Mouse (Mus musculus): ENCODE measurements at regions not wholly inside any gene's neighbourhood (a gene's known extent, or its start where the extent isn't known, plus 50 kb on each side); places are given as distances from the start of the nearest gene placed in this dataset.

- DNase-seq = no peak
- Histone ChIP-seq H3K79me2 (replicated peaks; ENCODE audit: control insufficient read depth, insufficient read depth, low read length) (no peaks in the 10 kb centered on the region), H3K27me3 (ENCODE audit: control insufficient read depth, insufficient read depth, low read length) (no peaks in the 10 kb centered on the region), H3K27ac (no peak overlapping the region), H3K4me1 (ENCODE audit: control insufficient read depth, insufficient read depth, low read length) (no peaks in the 10 kb centered on the region), H3K4me3 (no peak overlapping the region), H3K9ac (ENCODE audit: low read depth, low read length) (no peak overlapping the region), H3K36me3 (ENCODE audit: control insufficient read depth, insufficient read depth, low read length) (no peaks in the 10 kb centered on the region)
- WGBS = 77% methylated on average over 3 of the region's 3 CpGs
- no peak for TF ChIP-seq EP300 (IDR thresholded peaks at IDR 0.05; ENCODE audit: insufficient read depth, low read depth, low read length)
- TF ChIP-seq CTCF (IDR thresholded peaks at IDR 0.05) = no peak
- no peak for TF ChIP-seq POLR2A (IDR thresholded peaks at IDR 0.05; ENCODE audit: insufficient read depth, low read depth, low read length)
- intact Hi-C loops (cut with DNase I) = no loop called here
Measured at GRCm38 (mm10) chr3:150152893-150153292, 1162.5 kb upstream of the Adgrl2 start.

DNA sequence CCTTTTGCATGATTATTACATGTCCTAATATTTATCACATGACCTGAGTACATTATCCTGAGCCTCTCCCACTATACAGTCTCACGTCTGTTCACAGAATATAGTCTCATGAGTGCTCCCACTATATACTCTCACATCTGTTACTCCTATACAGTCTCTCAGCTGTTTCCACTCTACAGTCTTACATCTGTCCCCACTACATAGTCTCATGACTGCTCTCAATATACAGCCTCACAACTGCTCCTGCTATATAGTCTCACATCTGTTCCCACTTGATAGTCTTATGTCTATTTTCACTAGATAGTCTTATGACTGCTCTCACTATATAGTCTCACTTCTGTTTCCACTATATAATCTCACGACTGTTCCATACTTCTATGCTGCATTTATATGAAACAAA is 1195.5 kb upstream of the Adgrl2 start:
- no peak overlapping the region for H3K4me3 ChIP-seq
- intact Hi-C loops (cut with DNase I) = no loop called here

GRCm38 (mm10) chr3:150193132-150193531 is 1202.8 kb upstream of the Adgrl2 start:
- no peak for TF ChIP-seq CTCF (IDR thresholded peaks at IDR 0.05)
- no peak for TF ChIP-seq EP300 (IDR thresholded peaks at IDR 0.05; ENCODE audit: insufficient read depth, low read depth, low read length)
- TF ChIP-seq POLR2A (IDR thresholded peaks at IDR 0.05; ENCODE audit: insufficient read depth, low read depth, low read length) = no peak
- DNase-seq = no peak
- Histone ChIP-seq H3K4me1 (ENCODE audit: control insufficient read depth, insufficient read depth, low read length) (no peaks in the 10 kb centered on the region), H3K36me3 (ENCODE audit: control insufficient read depth, insufficient read depth, low read length) (no peaks in the 10 kb centered on the region), H3K4me3 (no peak overlapping the region), H3K27me3 (ENCODE audit: control insufficient read depth, insufficient read depth, low read length) (no peaks in the 10 kb centered on the region), H3K9ac (ENCODE audit: low read depth, low read length) (no peak overlapping the region), H3K79me2 (replicated peaks; ENCODE audit: control insufficient read depth, insufficient read depth, low read length) (no peaks in the 10 kb centered on the region), H3K27ac (no peak overlapping the region)
- 73% methylated on average over 4 of the region's 4 CpGs for WGBS
- intact Hi-C loops (cut with DNase I) = no loop called here

More for the DNA sequence above, 1195.5 kb upstream of the Adgrl2 start:
- Histone ChIP-seq H3K27me3 (ENCODE audit: control insufficient read depth, insufficient read depth, low read length) (no peaks in the 10 kb centered on the region), H3K9ac (ENCODE audit: low read depth, low read length) (no peak overlapping the region), H3K27ac (no peak overlapping the region), H3K4me1 (ENCODE audit: control insufficient read depth, insufficient read depth, low read length) (no peaks in the 10 kb centered on the region), H3K36me3 (ENCODE audit: control insufficient read depth, insufficient read depth, low read length) (no peaks in the 10 kb centered on the region), H3K79me2 (replicated peaks; ENCODE audit: control insufficient read depth, insufficient read depth, low read length) (no peaks in the 10 kb centered on the region)
- TF ChIP-seq EP300 (IDR thresholded peaks at IDR 0.05; ENCODE audit: insufficient read depth, low read depth, low read length) (no peak), POLR2A (IDR thresholded peaks at IDR 0.05; ENCODE audit: insufficient read depth, low read depth, low read length) (no peak), CTCF (IDR thresholded peaks at IDR 0.05) (no peak)
- WGBS = 73% methylated on average over 2 of the region's 2 CpGs
- no peak for DNase-seq

- Histone ChIP-seq H3K27ac (no peak overlapping the region), H3K79me2 (replicated peaks; ENCODE audit: control insufficient read depth, insufficient read depth, low read length) (no peaks in the 10 kb centered on the region), H3K4me3 (no peak overlapping the region), H3K4me1 (ENCODE audit: control insufficient read depth, insufficient read depth, low read length) (no peaks in the 10 kb centered on the region), H3K36me3 (ENCODE audit: control insufficient read depth, insufficient read depth, low read length) (no peaks in the 10 kb centered on the region), H3K9ac (ENCODE audit: low read depth, low read length) (no peak overlapping the region), H3K27me3 (ENCODE audit: control insufficient read depth, insufficient read depth, low read length) (no peaks in the 10 kb centered on the region)
- no peak for TF ChIP-seq POLR2A (IDR thresholded peaks at IDR 0.05; ENCODE audit: insufficient read depth, low read depth, low read length)
- TF ChIP-seq EP300 (IDR thresholded peaks at IDR 0.05; ENCODE audit: insufficient read depth, low read depth, low read length) = no peak
- TF ChIP-seq CTCF (IDR thresholded peaks at IDR 0.05) = no peak
- no peak for DNase-seq
- intact Hi-C loops (cut with DNase I) = no loop called here
- 63% methylated on average over 5 of the region's 5 CpGs for WGBS
Measured at GRCm38 (mm10) chr3:150198492-150198891, 1208.1 kb upstream of the Adgrl2 start.

DNA sequence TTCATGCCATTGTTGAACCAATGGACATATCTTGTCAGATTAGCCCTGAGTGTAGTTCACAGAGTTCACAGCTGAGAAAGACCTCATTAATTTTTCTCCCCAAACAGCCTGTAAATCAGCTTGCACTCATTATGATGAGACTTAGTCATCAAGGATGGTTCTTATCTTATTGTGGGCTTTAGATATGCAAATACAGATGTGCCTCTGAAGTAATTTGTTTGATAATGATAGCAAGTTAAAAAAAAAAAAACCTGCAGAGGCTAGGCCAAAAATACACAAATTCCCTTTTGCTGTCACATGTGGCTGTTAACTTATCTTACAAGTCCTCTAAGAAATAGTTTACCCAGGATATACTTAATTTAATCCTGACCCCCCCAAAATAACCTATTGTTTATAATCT is 1215.5 kb upstream of the Adgrl2 start:
- no peaks in the 10 kb centered on the region for H3K4me1 ChIP-seq (ENCODE audit: control insufficient read depth, insufficient read depth, low read length)
- no peaks in the 10 kb centered on the region for H3K27me3 ChIP-seq (ENCODE audit: control insufficient read depth, insufficient read depth, low read length)
- no peak for TF ChIP-seq CTCF (IDR thresholded peaks at IDR 0.05)
- H3K9ac ChIP-seq (ENCODE audit: low read depth, low read length) = no peak overlapping the region
- no peak overlapping the region for H3K27ac ChIP-seq
- H3K79me2 ChIP-seq (replicated peaks; ENCODE audit: control insufficient read depth, insufficient read depth, low read length) = no peaks in the 10 kb centered on the region
- intact Hi-C loops (cut with DNase I) = no loop called here
- H3K36me3 ChIP-seq (ENCODE audit: control insufficient read depth, insufficient read depth, low read length) = no peaks in the 10 kb centered on the region
- DNase-seq = no peak
- H3K4me3 ChIP-seq = no peak overlapping the region

DNA sequence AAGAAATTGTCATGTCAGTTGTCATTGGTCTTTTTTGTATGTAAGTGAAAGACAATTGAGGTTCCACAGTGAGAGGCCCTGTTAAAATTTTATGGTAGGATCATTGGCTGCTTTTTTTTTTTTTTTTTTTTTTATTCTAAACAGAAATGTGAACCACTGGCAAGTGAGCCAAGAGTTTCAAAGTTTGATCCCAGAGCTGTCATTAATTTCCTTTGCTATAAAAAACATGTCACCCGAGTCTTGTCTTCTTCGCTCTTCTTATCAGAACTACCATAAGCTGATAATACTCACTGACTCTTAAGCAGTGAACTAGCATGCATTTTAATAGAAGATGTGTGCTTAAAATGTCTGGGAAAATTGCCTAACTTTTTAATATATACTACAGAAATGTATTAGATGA is 1204.4 kb upstream of the Adgrl4 start:
- DNase-seq = no peak

More for the DNA sequence above, 1204.4 kb upstream of the Adgrl4 start:
- Histone ChIP-seq H3K9ac (ENCODE audit: low read depth, low read length) (no peak overlapping the region), H3K79me2 (replicated peaks; ENCODE audit: control insufficient read depth, insufficient read depth, low read length) (no peaks in the 10 kb centered on the region), H3K4me3 (no peak overlapping the region), H3K36me3 (ENCODE audit: control insufficient read depth, insufficient read depth, low read length) (no peaks in the 10 kb centered on the region), H3K27ac (no peak overlapping the region), H3K4me1 (ENCODE audit: control insufficient read depth, insufficient read depth, low read length) (no peaks in the 10 kb centered on the region), H3K27me3 (ENCODE audit: control insufficient read depth, insufficient read depth, low read length) (no peaks in the 10 kb centered on the region)
- TF ChIP-seq EP300 (IDR thresholded peaks at IDR 0.05; ENCODE audit: insufficient read depth, low read depth, low read length) (no peak), POLR2A (IDR thresholded peaks at IDR 0.05; ENCODE audit: insufficient read depth, low read depth, low read length) (no peak), CTCF (IDR thresholded peaks at IDR 0.05) (no peak)
- 54% methylated on average over 2 of the region's 2 CpGs for WGBS
- intact Hi-C loops (cut with DNase I) = no loop called here
